Mouse (Mus musculus) erythroid progenitor cell, adult 5-6 weeks (primary cell): ENCODE measurements around the gene Xiap. TPM values are rescaled to one million over a fixed set of nuclear protein-coding genes. Genes with fewer than 3 reads are reported as not detected.

Experiments used
- ATAC-seq: replicated peaks from 2 replicates; pipeline ENCODE4 v1.8.0; 2016; ENCODE audit warnings: moderate number of reproducible peaks, mild to moderate bottlenecking, moderate TSS enrichment, inconsistent platforms; ENCODE audit not compliant: poor library complexity, low FRiP score, severe bottlenecking
- total RNA-seq, 2 experiments: library from RNA; stranded (forward) in 1 of 2; stranded (reverse) in 1 of 2; fragments of 150-400 nt in 1 of 2; fragments of 186-747, 209-891 nt in 1 of 2; gene quantifications; 2 replicates each; pipeline versions ENCODE4 v1.2.3 to v1.2.4; 2015 to 2017; ENCODE audit warnings: low replicate concordance in 2 of 2

Gene Xiap
- total RNA-seq (2015; ENCODE audit: low replicate concordance): 57.7 and 93.9 TPM in 2 replicates
- 63.2 and 82.3 TPM in 2 replicates for total RNA-seq (2017; ENCODE audit: low replicate concordance)

DNA sequence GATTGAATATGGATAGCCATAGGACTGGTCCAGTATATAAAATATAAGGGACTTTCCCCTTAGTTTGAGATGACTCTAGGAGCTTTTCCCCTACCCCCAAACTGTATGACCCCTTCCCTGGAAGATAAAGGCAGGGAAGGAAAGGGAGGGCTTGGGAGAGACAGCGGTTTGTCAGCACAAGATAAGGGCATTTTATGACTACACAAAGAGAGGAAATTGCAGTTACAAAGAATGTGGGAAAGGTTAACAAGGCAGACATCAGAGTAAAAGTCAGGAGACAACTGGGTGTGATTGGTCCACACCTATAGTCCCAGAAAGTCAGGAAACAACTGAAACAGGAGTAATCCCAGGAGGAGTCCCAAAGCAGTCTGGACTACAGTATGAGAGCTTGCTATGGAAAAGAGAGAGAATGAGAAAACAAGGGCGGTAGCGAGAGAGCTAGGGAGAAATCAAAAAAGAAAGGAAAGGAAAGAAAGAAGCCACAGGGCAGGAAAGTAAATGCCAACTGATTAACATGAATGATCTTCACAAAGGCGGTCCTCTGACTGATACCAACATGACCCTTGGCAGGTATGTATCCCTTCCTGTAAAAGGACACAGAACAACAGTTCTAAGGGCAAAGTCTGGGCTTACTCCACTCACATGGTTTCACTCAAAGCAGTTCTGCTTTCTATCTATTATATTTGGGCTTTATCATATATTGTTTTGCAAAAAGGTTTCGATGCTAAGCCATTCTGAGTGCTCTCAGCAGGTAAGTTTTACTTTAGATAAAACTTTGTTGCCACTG lies at the start of gene Xiap:
Gene Xiap, plus strand, starts transcription at position 398 of the 787 bp plus-strand sequence.
- ATAC-seq: no peak

DNA sequence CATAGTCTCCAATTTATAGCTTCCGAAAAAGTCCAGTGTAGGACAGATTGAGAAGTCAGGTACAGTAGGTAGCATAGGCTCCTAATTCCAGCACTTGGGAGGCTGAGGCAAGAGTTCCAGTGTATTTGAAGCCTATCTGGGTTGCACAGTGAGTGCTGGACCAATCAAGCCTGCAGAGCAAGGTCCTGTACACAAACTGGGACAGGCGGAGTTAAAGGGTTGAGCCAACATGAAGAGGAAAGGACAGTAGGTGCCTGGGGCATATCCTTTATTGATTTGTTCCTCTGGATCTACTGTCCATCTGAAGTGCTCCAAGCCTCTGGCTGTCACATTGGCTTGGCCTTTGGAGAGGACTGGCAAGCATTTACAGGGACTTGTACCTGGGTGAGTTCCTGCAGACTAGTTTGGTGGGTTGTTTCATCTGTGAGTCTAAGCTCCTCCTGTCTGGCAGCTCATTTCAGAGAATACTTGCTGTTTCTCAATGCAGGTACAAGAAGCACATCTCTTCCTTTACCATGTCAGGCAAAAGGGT lies 46.7 kb upstream of the Xiap start:
- ATAC-seq: 0 out of 2 replicates have a peak, but pooled peaks have one; percentile 49

GRCm38 (mm10) chrX:42013776-42014175 lies 45.7 kb upstream of the Xiap start:
- ATAC-seq: no peak

DNA sequence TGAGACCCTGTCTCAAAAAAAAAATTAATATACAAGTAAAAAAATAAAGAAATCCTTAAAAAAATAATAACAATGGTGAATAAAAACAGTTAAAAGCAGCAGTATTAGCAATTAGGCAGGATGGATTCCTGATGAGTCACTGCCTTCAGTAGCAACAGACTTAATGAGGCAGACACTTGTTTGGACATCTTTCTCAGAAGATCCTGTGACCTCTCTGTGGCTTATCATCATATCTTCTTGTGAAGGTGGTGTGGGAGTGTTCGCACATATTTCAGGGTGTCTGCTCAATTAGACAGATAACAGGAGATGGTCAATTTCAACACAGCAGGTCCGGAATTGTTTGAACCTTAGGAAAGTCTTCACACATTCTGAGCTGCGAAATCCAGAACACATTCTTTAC lies 45.0 kb upstream of the Xiap start:
- 0 out of 2 replicates have a peak, but pooled peaks have one; percentile 28 for ATAC-seq

DNA sequence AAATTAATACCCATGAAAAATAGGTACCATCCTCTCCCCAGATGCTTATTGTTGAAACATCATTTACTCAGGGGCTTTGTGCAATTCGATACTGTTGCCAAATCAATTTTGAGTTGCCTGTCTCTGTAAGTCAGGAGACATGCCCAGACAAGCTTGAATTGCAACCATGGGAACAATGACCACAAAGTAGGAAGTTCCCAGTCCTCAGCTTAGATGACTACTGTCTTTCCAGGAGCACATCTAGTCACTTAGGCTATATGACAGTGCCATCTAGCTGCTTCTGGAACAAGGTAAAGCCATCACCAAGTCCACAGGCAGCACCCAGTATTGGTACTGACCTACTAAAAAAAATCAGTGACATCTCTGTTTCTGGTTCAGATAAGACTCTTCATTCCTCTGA lies 41.4 kb upstream of the Xiap start:
- peak; percentile 33 for ATAC-seq

DNA sequence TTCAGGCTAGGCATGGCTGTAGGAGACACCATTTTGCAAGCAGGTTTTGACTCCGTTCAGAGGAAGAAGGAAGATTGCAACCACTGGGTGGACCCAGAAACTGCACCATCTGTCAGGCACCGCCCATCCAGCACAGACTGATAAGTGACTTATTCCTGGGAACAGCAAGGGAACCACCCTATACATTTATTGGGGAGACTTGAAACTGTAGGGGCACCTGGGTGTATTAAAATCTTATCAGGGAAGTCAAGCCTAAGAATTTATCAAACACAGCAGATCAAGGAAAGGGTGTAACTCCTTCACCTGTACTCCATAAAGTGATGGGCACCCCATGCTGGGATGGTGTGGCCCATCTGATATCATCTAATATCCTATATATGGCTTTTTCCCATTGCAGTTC lies 40.0 kb upstream of the Xiap start:
- peak; percentile 97 for ATAC-seq

DNA sequence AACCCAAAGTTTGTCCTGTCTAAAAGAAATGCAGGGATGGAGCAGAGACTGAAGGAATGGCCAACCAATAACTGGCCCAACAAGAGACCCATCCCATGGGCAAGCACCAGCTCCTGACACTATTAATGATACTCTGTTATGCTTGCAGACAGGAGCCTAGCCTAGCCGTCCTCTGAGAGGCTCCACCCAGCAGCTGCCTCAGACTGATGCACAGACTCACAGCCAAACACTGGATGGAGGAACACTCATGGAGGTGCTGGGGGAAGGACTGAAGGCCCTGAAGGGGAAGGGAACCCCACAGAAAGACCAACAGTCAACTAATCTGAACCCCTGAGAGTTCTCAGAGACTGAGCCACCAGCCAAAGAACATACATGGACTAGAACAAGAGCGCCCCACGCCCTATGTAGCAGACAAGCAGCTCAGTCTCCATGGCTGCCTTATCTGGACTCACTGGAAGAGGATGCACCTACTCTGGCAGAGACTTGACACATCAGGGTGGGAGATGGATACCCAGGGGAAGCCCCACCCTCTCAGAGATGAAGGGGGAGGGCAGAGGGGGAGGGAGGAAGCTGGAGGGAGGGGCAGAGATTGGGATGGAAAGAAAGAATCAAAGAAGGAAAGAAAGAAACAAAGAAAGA lies 33.6 kb upstream of the Xiap start:
- peak; percentile 70 for ATAC-seq

DNA sequence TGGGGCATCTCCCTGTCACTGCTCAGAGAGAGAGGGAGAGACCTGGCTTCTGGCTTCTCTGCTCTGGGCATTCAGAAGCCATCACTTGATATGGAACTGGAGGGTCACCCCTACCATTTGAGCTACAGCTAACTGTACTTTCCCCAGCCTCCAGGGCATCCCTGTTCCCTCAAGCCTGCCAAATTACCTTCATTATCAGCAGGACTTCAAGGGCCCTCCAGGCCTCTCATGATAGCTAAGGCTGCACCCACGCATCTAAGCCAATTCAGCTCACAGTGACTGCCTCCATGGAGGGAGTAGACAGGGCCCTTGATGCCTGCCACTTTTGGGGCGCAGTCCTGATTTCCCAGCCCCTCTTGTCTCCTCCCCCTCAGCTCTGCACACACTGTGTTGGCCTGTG lies 32.5 kb upstream of the Xiap start:
- peak; percentile 43; the same call in 1 of the 2 replicates for ATAC-seq

DNA sequence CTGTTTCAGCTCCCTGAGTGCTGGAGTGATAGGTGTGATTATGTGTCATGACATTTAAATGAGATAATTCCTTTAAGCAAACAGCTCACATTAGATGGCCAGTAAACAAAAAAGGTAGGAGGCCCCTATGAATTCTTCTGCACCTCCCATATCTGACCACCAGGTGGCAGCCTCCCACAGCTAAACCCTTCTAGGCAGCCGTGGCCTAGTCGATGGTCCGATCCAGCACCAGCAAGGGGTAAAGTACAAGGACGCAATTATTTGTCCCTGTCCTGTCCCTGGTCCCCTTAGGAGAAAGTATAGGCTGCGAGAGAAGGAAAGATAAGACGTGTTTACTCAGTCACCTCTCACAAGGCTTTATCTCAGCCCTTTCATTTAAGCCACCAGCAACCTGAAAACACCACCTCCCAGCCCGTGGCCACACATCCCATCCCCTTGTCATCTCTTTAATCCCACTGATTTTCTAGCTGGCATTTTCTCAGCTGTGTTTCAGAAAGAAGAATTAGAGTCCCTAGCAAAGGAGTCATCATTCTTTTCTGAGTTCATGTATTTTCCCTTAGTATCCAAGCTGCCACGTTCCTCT lies 26.3 kb upstream of the Xiap start:
- ATAC-seq: peak; percentile 91

GRCm38 (mm10) chrX:42033911-42034310 lies 25.6 kb upstream of the Xiap start:
- ATAC-seq: no peak

DNA sequence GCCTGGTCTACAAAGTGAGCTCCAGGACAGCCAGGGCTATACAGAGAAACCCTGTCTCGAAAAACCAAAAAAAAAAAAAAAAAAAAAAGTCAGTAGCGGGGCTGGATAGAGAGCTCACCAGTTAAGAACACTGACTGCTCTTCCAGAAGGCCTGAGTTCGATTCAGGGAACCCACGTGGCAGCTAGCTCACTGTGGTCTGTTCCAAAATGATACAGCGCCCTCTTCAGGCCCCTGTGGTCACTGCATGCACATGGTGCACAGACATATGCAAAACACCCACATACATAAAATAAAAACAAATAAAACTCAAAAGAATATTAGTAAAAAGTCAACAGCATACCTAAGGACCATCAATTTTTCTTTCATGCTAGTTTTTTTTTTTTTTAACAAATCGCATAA lies 20.0 kb upstream of the Xiap start:
- no peak for ATAC-seq

DNA sequence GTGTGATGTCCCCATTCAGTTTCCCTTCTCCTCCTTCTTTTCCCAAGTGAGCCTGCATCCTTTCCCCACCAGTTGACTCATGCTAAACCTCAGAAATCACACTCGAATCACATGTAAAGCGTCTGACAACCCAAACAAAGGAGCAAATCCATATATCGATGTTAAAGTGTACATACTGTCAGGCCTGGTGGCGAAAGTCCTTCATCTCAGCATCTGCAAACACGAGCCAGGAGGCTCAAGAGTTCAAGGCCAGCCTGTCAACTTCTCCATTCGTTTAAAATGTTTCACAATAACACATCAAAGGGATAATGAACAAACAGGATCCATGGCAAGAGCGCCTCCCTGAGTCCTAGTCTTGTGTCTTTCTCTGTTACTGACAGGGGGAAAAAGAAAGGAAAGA lies 14.5 kb upstream of the Xiap start:
- ATAC-seq: no peak

GRCm38 (mm10) chrX:42050652-42051643 lies 8.5 kb upstream of the Xiap start:
- ATAC-seq: no peak

DNA sequence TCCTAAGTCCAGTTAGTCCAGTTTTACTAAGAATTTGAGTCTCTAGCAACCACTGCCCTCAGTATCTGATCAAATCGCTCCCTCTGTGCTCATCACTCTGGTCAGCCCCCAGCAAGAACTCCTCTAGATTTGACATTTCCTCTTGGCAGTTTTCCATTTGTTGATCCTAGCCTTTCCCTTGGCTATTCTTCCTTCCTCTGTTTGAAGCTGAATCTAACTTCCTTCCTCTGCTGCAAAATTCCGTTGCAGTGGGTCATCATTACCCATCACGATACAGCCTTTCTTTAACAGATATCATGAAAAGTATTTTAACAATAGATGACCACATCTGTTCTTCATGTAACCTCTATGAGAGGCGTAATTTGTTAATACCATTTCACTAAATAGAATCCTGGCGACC lies 2.5 kb upstream of the Xiap start:
- no peak for ATAC-seq

DNA sequence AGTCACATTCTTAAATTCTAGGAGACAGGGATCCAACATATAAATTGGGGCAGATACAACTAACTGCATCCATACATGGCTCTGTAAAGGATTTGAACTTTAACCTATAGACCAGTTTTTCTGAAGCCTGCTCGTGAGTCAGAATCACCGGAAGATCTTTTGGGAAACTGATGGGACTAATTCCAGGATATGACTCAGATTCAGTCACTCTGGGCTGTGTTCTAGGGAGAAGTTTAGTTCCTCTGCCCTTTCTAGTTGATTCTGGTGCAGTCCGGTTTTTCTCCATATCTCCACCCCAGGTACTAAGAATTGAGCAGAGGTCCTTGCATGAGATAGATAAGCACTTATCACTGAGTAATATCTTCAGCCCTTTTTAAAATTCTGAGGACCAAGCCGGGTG lies 1.6 kb upstream of the Xiap start:
- no peak for ATAC-seq

DNA sequence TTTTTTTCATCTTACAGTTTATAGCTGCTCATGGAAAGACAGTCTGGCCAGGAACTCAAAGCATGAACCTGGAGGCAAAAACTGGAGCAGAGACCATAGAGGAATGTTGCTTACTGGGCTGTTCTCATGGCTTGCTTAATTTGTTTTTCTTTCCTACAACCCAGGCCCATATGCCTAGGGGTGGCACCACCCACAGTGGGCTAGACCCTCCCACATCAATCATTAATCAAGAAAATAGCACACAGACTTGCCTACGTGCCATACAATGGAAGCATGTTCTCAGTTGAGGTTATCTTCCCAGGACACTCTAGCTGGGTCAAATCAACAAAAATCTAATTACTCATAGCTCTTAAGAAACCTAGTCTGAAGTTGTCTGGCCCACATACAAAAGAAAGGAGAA lies 4.1 kb downstream of the Xiap start:
- no peak for ATAC-seq

DNA sequence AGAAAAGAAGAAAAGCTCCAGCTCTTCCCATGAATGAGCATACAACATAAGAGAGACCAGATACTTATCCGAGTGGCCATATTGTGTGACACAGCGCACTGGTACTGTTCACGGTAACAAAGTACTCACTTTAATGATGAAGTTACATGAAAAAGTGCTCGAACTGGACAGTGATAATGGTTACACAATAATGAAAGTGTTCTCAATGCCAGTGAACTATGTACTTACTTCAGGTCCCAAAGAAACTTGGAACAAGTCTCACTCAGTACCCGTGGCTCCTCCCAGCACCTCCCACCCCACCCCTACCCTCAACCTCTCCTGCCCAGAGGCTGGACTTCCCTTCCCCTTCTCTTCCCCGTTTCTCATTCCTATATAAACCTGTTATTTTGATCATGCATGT lies 5.6 kb downstream of the Xiap start:
- no peak for ATAC-seq

DNA sequence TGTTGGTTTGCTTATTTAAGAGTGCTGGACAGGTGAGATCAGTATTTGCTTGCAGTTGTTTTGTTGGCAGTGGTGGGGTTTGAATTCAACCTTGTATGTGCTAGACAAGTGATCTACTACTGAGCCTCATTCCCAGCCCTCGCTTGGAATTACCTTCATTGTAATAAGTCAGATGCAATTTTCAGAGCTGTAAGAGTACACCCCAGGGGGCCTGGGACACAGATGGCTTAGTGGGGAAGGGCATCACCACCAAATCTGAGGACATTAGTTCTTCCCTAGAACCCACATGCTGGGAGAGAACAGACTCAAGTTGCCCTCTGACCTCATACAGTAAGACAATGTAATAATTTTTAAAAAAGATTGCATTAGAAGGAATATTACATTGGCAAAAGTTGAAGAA lies 7.3 kb downstream of the Xiap start:
- no peak for ATAC-seq

DNA sequence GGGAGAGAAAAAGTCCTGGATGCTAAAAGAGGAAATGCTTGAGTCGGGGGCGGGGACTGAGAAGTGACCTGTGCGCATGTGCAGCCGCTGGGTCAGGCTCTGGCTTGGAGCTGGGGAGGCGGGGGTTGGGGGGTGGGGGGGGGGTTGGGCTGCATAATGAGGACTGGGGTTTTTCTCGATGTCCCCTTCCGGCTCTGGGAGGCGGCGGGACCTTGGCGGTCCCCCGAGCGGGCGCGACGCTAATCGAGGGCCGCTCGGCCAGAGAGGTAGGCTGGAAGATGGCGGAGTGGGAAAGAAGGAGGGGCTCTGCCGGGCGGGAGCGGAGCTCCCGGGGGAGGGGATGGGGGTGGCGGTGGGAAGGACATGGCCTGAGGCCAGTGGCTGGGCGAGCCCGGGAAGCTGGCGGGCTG lies 8.3 kb downstream of the Xiap start:
- ATAC-seq: peak; percentile 82
